Mouse (Mus musculus): Measurements from ENCODE around the gene Snx10.

Gene Snx10

GRCm38 (mm10) chr6:51585980-51586379, 62.3 kb downstream of the Snx10 start:
- DNase-seq (ENCODE audit: low read depth in 2 of 2, low spot score in 2 of 2), result peak; percentile 28 to 55

- no peak for DNase-seq (ENCODE audit: low read depth in 2 of 2, low spot score in 2 of 2)
These were observed 63.6 kb downstream of the Snx10 start for GRCm38 (mm10) chr6:51587266-51587665.

GRCm38 (mm10) chr6:51591264-51591663, 67.6 kb downstream of the Snx10 start:
- no peak for DNase-seq (ENCODE audit: low read depth in 2 of 2, low spot score in 2 of 2)

GRCm38 (mm10) chr6:51591844-51592243, 68.1 kb downstream of the Snx10 start:
- no peak for DNase-seq (ENCODE audit: low read depth in 2 of 2, low spot score in 2 of 2)

GRCm38 (mm10) chr6:51592356-51593115, 68.8 kb downstream of the Snx10 start:
- peak; percentile 25 to 49 for DNase-seq (ENCODE audit: low read depth in 2 of 2, low spot score in 2 of 2)

GRCm38 (mm10) chr6:51593446-51594035, 69.8 kb downstream of the Snx10 start:
- DNase-seq (ENCODE audit: low read depth in 2 of 2, low spot score in 2 of 2), result no peak

GRCm38 (mm10) chr6:51594516-51594915, 70.8 kb downstream of the Snx10 start:
- no peak for DNase-seq (ENCODE audit: low read depth in 2 of 2, low spot score in 2 of 2)

- DNase-seq (ENCODE audit: low read depth in 2 of 2, low spot score in 2 of 2), result no peak
These were observed 74.4 kb downstream of the Snx10 start for GRCm38 (mm10) chr6:51598058-51598457.

GRCm38 (mm10) chr6:51600412-51600811, 76.7 kb downstream of the Snx10 start:
- DNase-seq (ENCODE audit: low read depth in 2 of 2, low spot score in 2 of 2), result no peak

GRCm38 (mm10) chr6:51602341-51602740, 78.6 kb downstream of the Snx10 start:
- DNase-seq (ENCODE audit: low read depth in 2 of 2, low spot score in 2 of 2), result no peak

- DNase-seq (ENCODE audit: low read depth in 2 of 2, low spot score in 2 of 2), result no peak
These were observed 80.0 kb downstream of the Snx10 start for GRCm38 (mm10) chr6:51603691-51604090.

- no peak for DNase-seq (ENCODE audit: low read depth in 2 of 2, low spot score in 2 of 2)
These were observed 82.5 kb downstream of the Snx10 start for GRCm38 (mm10) chr6:51606245-51606644.

GRCm38 (mm10) chr6:51606803-51607202, 83.1 kb downstream of the Snx10 start:
- no peak for DNase-seq (ENCODE audit: low read depth in 2 of 2, low spot score in 2 of 2)

GRCm38 (mm10) chr6:51611621-51612020, 87.9 kb downstream of the Snx10 start:
- no peak for DNase-seq (ENCODE audit: low read depth in 2 of 2, low spot score in 2 of 2)

GRCm38 (mm10) chr6:51612371-51613051, 88.8 kb downstream of the Snx10 start:
- no peak for DNase-seq (ENCODE audit: low read depth in 2 of 2, low spot score in 2 of 2)

GRCm38 (mm10) chr6:51613661-51614060, 90.0 kb downstream of the Snx10 start:
- DNase-seq (ENCODE audit: low read depth in 2 of 2, low spot score in 2 of 2), result no peak

GRCm38 (mm10) chr6:51626843-51627242, 103.1 kb downstream of the Snx10 start:
- no peak for DNase-seq (ENCODE audit: low read depth in 2 of 2, low spot score in 2 of 2)

- no peak for DNase-seq (ENCODE audit: low read depth in 2 of 2, low spot score in 2 of 2)
These were observed 106.0 kb downstream of the Snx10 start for GRCm38 (mm10) chr6:51629671-51630070.

- DNase-seq (ENCODE audit: low read depth in 2 of 2, low spot score in 2 of 2), result no peak
These were observed 106.5 kb downstream of the Snx10 start for GRCm38 (mm10) chr6:51630184-51630583.

- DNase-seq (ENCODE audit: low read depth in 2 of 2, low spot score in 2 of 2), result no peak
These were observed 109.4 kb downstream of the Snx10 start for GRCm38 (mm10) chr6:51632928-51633662.

GRCm38 (mm10) chr6:51633663-51634362, 110.1 kb downstream of the Snx10 start:
- DNase-seq (ENCODE audit: low read depth in 2 of 2, low spot score in 2 of 2), result no peak
